Mouse (Mus musculus) forebrain, embryonic 13.5 days (tissue): ENCODE data around the gene Klhl26. TPM values are rescaled to one million over a fixed set of nuclear protein-coding genes. Genes with fewer than 3 reads are reported as not detected.

ENCODE experiments used
- ATAC-seq: fragments of 200-750 bp; cut with Nextera tagmentation; 2 replicates; pipeline ENCODE4 v1.8.0; 2017
- H3K27ac ChIP-seq: fragments of 300-500 bp; sonication (generic); 2 replicates; pipeline ENCODE4 v1.5.1; 2015; ENCODE audit warnings: inconsistent platforms, mild to moderate bottlenecking, moderate library complexity
- H3K27me3 ChIP-seq: fragments of 300-500 bp; sonication (generic); 2 replicates; pipeline ENCODE4 v1.6.1; 2015; ENCODE audit warnings: mild to moderate bottlenecking, inconsistent platforms
- H3K36me3 ChIP-seq: fragments of 300-500 bp; sonication (generic); 2 replicates; pipeline ENCODE4 v1.6.1; 2015; ENCODE audit warnings: mild to moderate bottlenecking, inconsistent platforms; ENCODE audit not compliant: poor library complexity, severe bottlenecking
- H3K4me1 ChIP-seq: fragments of 300-500 bp; sonication (generic); 2 replicates; pipeline ENCODE4 v1.6.1; 2015; ENCODE audit warnings: inconsistent platforms
- H3K4me2 ChIP-seq: fragments of 300-500 bp; sonication (generic); 2 replicates; pipeline ENCODE4 v1.6.1; 2015; ENCODE audit warnings: inconsistent platforms, mild to moderate bottlenecking, moderate library complexity
- H3K4me3 ChIP-seq: fragments of 300-500 bp; sonication (generic); 2 replicates; pipeline ENCODE4 v1.5.1; 2015; ENCODE audit warnings: mild to moderate bottlenecking, inconsistent platforms
- H3K9ac ChIP-seq: fragments of 300-500 bp; sonication (generic); 2 replicates; pipeline ENCODE4 v1.6.1; 2015; ENCODE audit warnings: mild to moderate bottlenecking, inconsistent platforms
- H3K9me3 ChIP-seq: fragments of 300-500 bp; sonication (generic); replicated peaks from 2 replicates; pipeline ENCODE4 v1.6.1; 2016; ENCODE audit warnings: inconsistent platforms
- WGBS: fragments of 180-500 bp; shearing (Covaris S2); methylation state at CpG from one replicate; pipeline ENCODE4 v1.1.7; 2015; 5-methylcytosine and 5-hydroxymethylcytosine counted together
- polyA plus RNA-seq: library from polyadenylated mRNA; unstranded; fragments of >200 nt; fragmentation: Nextera tagmentation; extraction: Ambion mirVana; gene quantifications from 2 replicates; pipeline ENCODE4 v1.2.1, GENCODE M21; 2015

Klhl26 gene
- polyA plus RNA-seq, 1 experiment from 2014 or later, result 15.3 TPM

GRCm38 (mm10) chr8:70509281-70509952 lies 32.6 kb upstream of the Klhl26 start:
- peak overlapping the region; percentile 98 for H3K4me3 ChIP-seq

GRCm38 (mm10) chr8:70507027-70507393 lies 30.2 kb upstream of the Klhl26 start:
- peaks cover 59% of the 10 kb centered on the region for H3K4me1 ChIP-seq
- H3K27ac ChIP-seq, result peak overlapping the region; percentile 2; the same call in 1 of the 2 replicates
- H3K4me3 ChIP-seq, result peak overlapping the region; percentile 72
- no peak overlapping the region for H3K9ac ChIP-seq
- H3K36me3 ChIP-seq, result peaks cover 32% of the 10 kb centered on the region
- peaks cover 22% of the 10 kb centered on the region for H3K27me3 ChIP-seq
- peak overlapping the region; percentile 77; the same call in 1 of the 2 replicates for H3K4me2 ChIP-seq
- 64% methylated on average over 5 of the region's 5 CpGs for WGBS
- no peak for ATAC-seq
- H3K9me3 ChIP-seq, result no peaks in the 10 kb centered on the region

More at GRCm38 (mm10) chr8:70509281-70509952, 32.6 kb upstream of the Klhl26 start:
- Histone ChIP-seq H3K27me3 (no peaks in the 10 kb centered on the region), H3K36me3 (peaks cover 47% of the 10 kb centered on the region), H3K9ac (peak overlapping the region; percentile 98), H3K4me2 (peak overlapping the region; percentile 99), H3K9me3 (no peaks in the 10 kb centered on the region), H3K4me1 (peaks cover 41% of the 10 kb centered on the region), H3K27ac (peak overlapping the region; percentile 92)
- ATAC-seq, result no peak
- 17% methylated on average over 25 of the region's 25 CpGs for WGBS

- H3K4me1 ChIP-seq, result peaks cover 60% of the 10 kb centered on the region
Measured at GRCm38 (mm10) chr8:70506328-70507026, 29.7 kb upstream of the Klhl26 start, which contains the start of gene Rex1bd. Gene Rex1bd (minus strand): TSS chr8:70506752.

GRCm38 (mm10) chr8:70505698-70506327 lies 29.0 kb upstream of the Klhl26 start:
- peaks cover 32% of the 10 kb centered on the region for H3K36me3 ChIP-seq
- WGBS, result 38% methylated on average over 32 of the region's 32 CpGs
- H3K9ac ChIP-seq, result peak overlapping the region; percentile 90
- peak overlapping the region; percentile 72 for H3K4me3 ChIP-seq
- H3K9me3 ChIP-seq, result no peaks in the 10 kb centered on the region
- H3K4me2 ChIP-seq, result peak overlapping the region; percentile 77
- H3K4me1 ChIP-seq, result peaks cover 59% of the 10 kb centered on the region
- H3K27ac ChIP-seq, result peak overlapping the region; percentile 91
- peaks cover 34% of the 10 kb centered on the region for H3K27me3 ChIP-seq
- peak; percentile 15; the same call in 1 of the 2 replicates for ATAC-seq

More at GRCm38 (mm10) chr8:70506328-70507026, 29.7 kb upstream of the Klhl26 start, which contains the start of gene Rex1bd:
- peaks cover 28% of the 10 kb centered on the region for H3K27me3 ChIP-seq
- H3K36me3 ChIP-seq, result peaks cover 32% of the 10 kb centered on the region
- ATAC-seq, result peak; percentile 83
- peak within 1 kb of the TSS; percentile 90 for H3K9ac ChIP-seq
- H3K4me3 ChIP-seq, result peak within 1 kb of the TSS; percentile 72
- no peaks in the 10 kb centered on the region for H3K9me3 ChIP-seq
- peak within 1 kb of the TSS; percentile 91 for H3K27ac ChIP-seq
- H3K4me2 ChIP-seq, result peak within 1 kb of the TSS; percentile 77
- 3% methylated on average over 40 of the region's 40 CpGs for WGBS

- no peak overlapping the region for H3K27ac ChIP-seq
Measured at GRCm38 (mm10) chr8:70504851-70505250, 28.1 kb upstream of the Klhl26 start.

GRCm38 (mm10) chr8:70504291-70504716 lies 27.5 kb upstream of the Klhl26 start:
- Histone ChIP-seq H3K9me3 (no peaks in the 10 kb centered on the region), H3K27ac (no peak overlapping the region), H3K9ac (peak overlapping the region; percentile 12; the same call in 1 of the 2 replicates), H3K27me3 (peaks cover 49% of the 10 kb centered on the region), H3K4me2 (no peak overlapping the region), H3K4me1 (peaks cover 58% of the 10 kb centered on the region), H3K4me3 (no peak overlapping the region), H3K36me3 (peaks cover 32% of the 10 kb centered on the region)
- ATAC-seq, result no peak
- 81% methylated on average over 16 of the region's 16 CpGs for WGBS

More at GRCm38 (mm10) chr8:70504851-70505250, 28.1 kb upstream of the Klhl26 start:
- Histone ChIP-seq H3K27me3 (peaks cover 44% of the 10 kb centered on the region), H3K4me2 (peak overlapping the region; percentile 77; the same call in 1 of the 2 replicates), H3K4me3 (no peak overlapping the region; the same call in 1 of the 2 replicates), H3K9ac (no peak overlapping the region), H3K36me3 (peaks cover 32% of the 10 kb centered on the region), H3K9me3 (no peaks in the 10 kb centered on the region), H3K4me1 (peaks cover 62% of the 10 kb centered on the region)
- WGBS, result 72% methylated on average over 3 of the region's 3 CpGs
- ATAC-seq, result no peak

- Histone ChIP-seq H3K4me1 (peaks cover 48% of the 10 kb centered on the region), H3K4me3 (no peak overlapping the region), H3K27ac (no peak overlapping the region), H3K27me3 (peaks cover 60% of the 10 kb centered on the region), H3K9ac (peak overlapping the region; percentile 7; the same call in 1 of the 2 replicates), H3K36me3 (peaks cover 22% of the 10 kb centered on the region), H3K4me2 (peak overlapping the region; percentile 22; the same call in 1 of the 2 replicates), H3K9me3 (no peaks in the 10 kb centered on the region)
- ATAC-seq, result no peak
- 12% methylated on average over 46 of the region's 46 CpGs for WGBS
Measured at GRCm38 (mm10) chr8:70503062-70503750, 26.4 kb upstream of the Klhl26 start.

GRCm38 (mm10) chr8:70502540-70502939 lies 25.8 kb upstream of the Klhl26 start:
- Histone ChIP-seq H3K36me3 (peaks cover 15% of the 10 kb centered on the region), H3K9me3 (no peaks in the 10 kb centered on the region), H3K4me2 (peak overlapping the region; percentile 24; the same call in 1 of the 2 replicates), H3K9ac (peak overlapping the region; percentile 45; the same call in 1 of the 2 replicates), H3K4me1 (peaks cover 46% of the 10 kb centered on the region), H3K27ac (no peak overlapping the region), H3K4me3 (no peak overlapping the region), H3K27me3 (peaks cover 67% of the 10 kb centered on the region)
- WGBS, result 35% methylated on average over 12 of the region's 12 CpGs
- no peak for ATAC-seq

GRCm38 (mm10) chr8:70501820-70502529 lies 25.2 kb upstream of the Klhl26 start:
- ATAC-seq, result no peak
- Histone ChIP-seq H3K4me3 (no peak overlapping the region), H3K36me3 (peaks cover 9% of the 10 kb centered on the region), H3K27ac (no peak overlapping the region), H3K4me1 (peaks cover 46% of the 10 kb centered on the region), H3K9ac (peak overlapping the region; percentile 45), H3K27me3 (peaks cover 73% of the 10 kb centered on the region), H3K9me3 (no peaks in the 10 kb centered on the region), H3K4me2 (peak overlapping the region; percentile 24)
- WGBS, result 11% methylated on average over 23 of the region's 23 CpGs

GRCm38 (mm10) chr8:70500386-70501301 lies 23.9 kb upstream of the Klhl26 start:
- no peak for ATAC-seq
- 8% methylated on average over 39 of the region's 39 CpGs for WGBS
- peaks cover 41% of the 10 kb centered on the region for H3K4me1 ChIP-seq
- no peak overlapping the region for H3K27ac ChIP-seq
- peaks cover 86% of the 10 kb centered on the region for H3K27me3 ChIP-seq
- H3K36me3 ChIP-seq, result peaks cover 8% of the 10 kb centered on the region; the same call in 1 of the 2 replicates
- peak overlapping the region; percentile 27 for H3K4me2 ChIP-seq
- H3K4me3 ChIP-seq, result peak overlapping the region; percentile 19
- H3K9ac ChIP-seq, result no peak overlapping the region
- no peaks in the 10 kb centered on the region for H3K9me3 ChIP-seq
